Mouse (Mus musculus): ENCODE results near the gene Tomm6. TPM values are rescaled to one million over a fixed set of nuclear protein-coding genes. Genes with fewer than 3 reads are reported as not detected.

The Tomm6 gene
- polyA plus RNA-seq, 1 experiment from 2014 or later, result 308 TPM

- peak; percentile 93 for ATAC-seq (ENCODE audit: extremely low read depth, insufficient number of reproducible peaks, low FRiP score, low TSS enrichment)
- under 1% methylated on average over 81 of the region's 82 CpGs for WGBS
- H3K9ac ChIP-seq, result peak within 1 kb of the TSS; percentile 94
- H3K27ac ChIP-seq (replicated peaks), result peak within 1 kb of the TSS; percentile 69
- H3K36me3 ChIP-seq, result peaks cover 8% of the 10 kb centered on the region
- peaks cover 44% of the 10 kb centered on the region for H3K27me3 ChIP-seq (replicated peaks)
- H3K4me1 ChIP-seq, result peaks cover 17% of the 10 kb centered on the region
- H3K4me2 ChIP-seq, result peak within 1 kb of the TSS; percentile 95
- H3K4me3 ChIP-seq, result peak within 1 kb of the TSS; percentile 81
- H3K9me3 ChIP-seq, result no peaks in the 10 kb centered on the region
These were observed 6.5 kb upstream of the Tomm6 start, which contains the start of gene Prickle4 for GRCm38 (mm10) chr17:47694503-47695336. Prickle4 (minus strand) TSS chr17:47694736.

- H3K27ac ChIP-seq (replicated peaks), result peak within 1 kb of the TSS; percentile 69
- H3K4me2 ChIP-seq, result peak within 1 kb of the TSS; percentile 95
- peaks cover 4% of the 10 kb centered on the region for H3K36me3 ChIP-seq
- peaks cover 44% of the 10 kb centered on the region for H3K27me3 ChIP-seq (replicated peaks)
- WGBS, result 0% methylated on average over 3 of the region's 3 CpGs
- H3K4me3 ChIP-seq, result peak within 1 kb of the TSS; percentile 81
- ATAC-seq (ENCODE audit: extremely low read depth, insufficient number of reproducible peaks, low FRiP score, low TSS enrichment), result no peak
- peak within 1 kb of the TSS; percentile 94 for H3K9ac ChIP-seq
- no peaks in the 10 kb centered on the region for H3K9me3 ChIP-seq
- H3K4me1 ChIP-seq, result peaks cover 22% of the 10 kb centered on the region
These were observed 6.1 kb upstream of the Tomm6 start, which contains the start of gene Gm21981 for GRCm38 (mm10) chr17:47694442-47694502. Gm21981 (minus strand) TSS chr17:47694455.

- 31% methylated on average over 13 of the region's 13 CpGs for WGBS
- Histone ChIP-seq H3K27me3 (replicated peaks) (peaks cover 44% of the 10 kb centered on the region), H3K9me3 (no peaks in the 10 kb centered on the region), H3K27ac (replicated peaks) (peak overlapping the region; percentile 69; the same call in 1 of the 2 replicates), H3K4me2 (peak overlapping the region; percentile 95), H3K9ac (peak overlapping the region; percentile 94), H3K4me3 (peak overlapping the region; percentile 81), H3K36me3 (no peaks in the 10 kb centered on the region), H3K4me1 (peaks cover 24% of the 10 kb centered on the region)
- no peak for ATAC-seq (ENCODE audit: extremely low read depth, insufficient number of reproducible peaks, low FRiP score, low TSS enrichment)
These were observed 5.7 kb upstream of the Tomm6 start for GRCm38 (mm10) chr17:47693671-47694441.

GRCm38 (mm10) chr17:47691650-47692049, 3.5 kb upstream of the Tomm6 start:
- H3K4me2 ChIP-seq, result no peak overlapping the region
- H3K27ac ChIP-seq (replicated peaks), result no peak overlapping the region
- no peak for ATAC-seq (ENCODE audit: extremely low read depth, insufficient number of reproducible peaks, low FRiP score, low TSS enrichment)
- H3K9me3 ChIP-seq, result no peaks in the 10 kb centered on the region
- no peak overlapping the region for H3K4me3 ChIP-seq
- H3K4me1 ChIP-seq, result peaks cover 31% of the 10 kb centered on the region
- no peak overlapping the region for H3K9ac ChIP-seq
- peaks cover 39% of the 10 kb centered on the region for H3K27me3 ChIP-seq (replicated peaks)
- 95% methylated on average over 3 of the region's 3 CpGs for WGBS
- 0 out of 2 replicates have a peak, but pooled peaks cover under 1% of the 10 kb centered on the region for H3K36me3 ChIP-seq

- Histone ChIP-seq H3K27ac (replicated peaks) (no peak overlapping the region), H3K4me2 (peak overlapping the region; percentile 99), H3K4me3 (peak overlapping the region; percentile 72; the same call in 1 of the 2 replicates), H3K27me3 (replicated peaks) (peaks cover 34% of the 10 kb centered on the region), H3K36me3 (peaks cover 16% of the 10 kb centered on the region), H3K9me3 (no peaks in the 10 kb centered on the region), H3K9ac (peak overlapping the region; percentile 85; the same call in 1 of the 2 replicates), H3K4me1 (peaks cover 25% of the 10 kb centered on the region)
- 76% methylated on average over 8 of the region's 8 CpGs for WGBS
- ATAC-seq (ENCODE audit: extremely low read depth, insufficient number of reproducible peaks, low FRiP score, low TSS enrichment), result no peak
These were observed 1.7 kb upstream of the Tomm6 start for GRCm38 (mm10) chr17:47689894-47690293.

- Histone ChIP-seq H3K4me3 (peak within 1 kb of the TSS; percentile 72), H3K9me3 (no peaks in the 10 kb centered on the region), H3K4me2 (peak within 1 kb of the TSS; percentile 99), H3K4me1 (peaks cover 20% of the 10 kb centered on the region), H3K27me3 (replicated peaks) (peaks cover 33% of the 10 kb centered on the region), H3K9ac (peak within 1 kb of the TSS; percentile 85), H3K27ac (replicated peaks) (peak within 1 kb of the TSS; percentile 76), H3K36me3 (peaks cover 26% of the 10 kb centered on the region)
- 2% methylated on average over 58 of the region's 58 CpGs for WGBS
- ATAC-seq (ENCODE audit: extremely low read depth, insufficient number of reproducible peaks, low FRiP score, low TSS enrichment), result peak; percentile 66
These were observed 706 bp upstream of the Tomm6 start, which contains the start of gene Frs3 for GRCm38 (mm10) chr17:47688608-47689575. Frs3 (plus strand) TSS chr17:47689030.

- ATAC-seq (ENCODE audit: extremely low read depth, insufficient number of reproducible peaks, low FRiP score, low TSS enrichment), result peak; percentile 78
- Histone ChIP-seq H3K27me3 (replicated peaks) (peaks cover 21% of the 10 kb centered on the region), H3K9ac (peak overlapping the region; percentile 85), H3K4me2 (peak overlapping the region; percentile 99), H3K4me3 (peak overlapping the region; percentile 72), H3K4me1 (peaks cover 16% of the 10 kb centered on the region), H3K36me3 (peaks cover 38% of the 10 kb centered on the region), H3K27ac (replicated peaks) (peak overlapping the region; percentile 76), H3K9me3 (no peaks in the 10 kb centered on the region)
- WGBS, result under 1% methylated on average over 70 of the region's 70 CpGs
These were observed 510 bp downstream of the Tomm6 start for GRCm38 (mm10) chr17:47687409-47688343.

- H3K9me3 ChIP-seq, result no peaks in the 10 kb centered on the region
- H3K4me3 ChIP-seq, result no peak overlapping the region
- no peak overlapping the region for H3K9ac ChIP-seq
- no peak overlapping the region for H3K27ac ChIP-seq (replicated peaks)
- H3K4me1 ChIP-seq, result peaks cover 8% of the 10 kb centered on the region
- ATAC-seq (ENCODE audit: extremely low read depth, insufficient number of reproducible peaks, low FRiP score, low TSS enrichment), result no peak
- 65% methylated on average over 4 of the region's 4 CpGs for WGBS
- H3K27me3 ChIP-seq (replicated peaks), result no peaks in the 10 kb centered on the region
- H3K4me2 ChIP-seq, result no peak overlapping the region
- H3K36me3 ChIP-seq, result peaks cover 81% of the 10 kb centered on the region
These were observed 5.3 kb downstream of the Tomm6 start for GRCm38 (mm10) chr17:47682836-47683235.

GRCm38 (mm10) chr17:47678702-47679101, 9.5 kb downstream of the Tomm6 start:
- no peak for ATAC-seq (ENCODE audit: extremely low read depth, insufficient number of reproducible peaks, low FRiP score, low TSS enrichment)
- H3K4me2 ChIP-seq, result no peak overlapping the region
- no peak overlapping the region for H3K4me3 ChIP-seq
- 85% methylated on average over 5 of the region's 5 CpGs for WGBS
- peaks cover 74% of the 10 kb centered on the region for H3K36me3 ChIP-seq
- H3K27ac ChIP-seq (replicated peaks), result no peak overlapping the region
- no peaks in the 10 kb centered on the region for H3K4me1 ChIP-seq
- H3K9ac ChIP-seq, result no peak overlapping the region
- no peaks in the 10 kb centered on the region for H3K9me3 ChIP-seq
- no peaks in the 10 kb centered on the region for H3K27me3 ChIP-seq (replicated peaks)

GRCm38 (mm10) chr17:47678238-47678637, 9.9 kb downstream of the Tomm6 start:
- peaks cover 71% of the 10 kb centered on the region for H3K36me3 ChIP-seq
- no peak for ATAC-seq (ENCODE audit: extremely low read depth, insufficient number of reproducible peaks, low FRiP score, low TSS enrichment)
- 85% methylated on average over 5 of the region's 5 CpGs for WGBS

More at GRCm38 (mm10) chr17:47678238-47678637, 9.9 kb downstream of the Tomm6 start:
- H3K9ac ChIP-seq, result no peak overlapping the region
- no peaks in the 10 kb centered on the region for H3K9me3 ChIP-seq
- peaks cover under 1% of the 10 kb centered on the region; the same call in 1 of the 2 replicates for H3K4me1 ChIP-seq
- no peak overlapping the region for H3K27ac ChIP-seq (replicated peaks)
- no peak overlapping the region for H3K4me2 ChIP-seq
- H3K27me3 ChIP-seq (replicated peaks), result 0 out of 2 replicates have a peak, but pooled peaks cover 2% of the 10 kb centered on the region
- no peak overlapping the region for H3K4me3 ChIP-seq

All from heart, embryonic 13.5 days (tissue).